Mouse (Mus musculus) midbrain, embryonic 14.5 days (tissue): ENCODE data around the gene Calcb. TPM values are rescaled to one million over a fixed set of nuclear protein-coding genes. Genes with fewer than 3 reads are reported as not detected.

Experiments
- ATAC-seq: fragments of 200-750 bp; cut with Nextera tagmentation; 2 replicates; pipeline ENCODE4 v1.8.0; 2017; ENCODE audit warnings: moderate number of reproducible peaks, moderate library complexity; ENCODE audit not compliant: low FRiP score, low TSS enrichment
- DNase-seq: peaks from one replicate; pipeline ENCODE4 v3.0.0-alpha.2; 2015
- H3K27ac ChIP-seq: fragments of 300-500 bp; sonication (generic); replicated peaks from 2 replicates; pipeline ENCODE4 v1.5.1; 2014; ENCODE audit warnings: mild to moderate bottlenecking, low read depth, low read length, moderate library complexity
- H3K27me3 ChIP-seq: fragments of 300-500 bp; sonication (generic); 2 replicates; pipeline ENCODE4 v1.6.1; 2014; ENCODE audit warnings: low read length, control low read depth, mixed read lengths; ENCODE audit not compliant: control insufficient read depth, insufficient read depth
- H3K36me3 ChIP-seq: fragments of 300-500 bp; sonication (generic); 2 replicates; pipeline ENCODE4 v1.6.1; 2014; ENCODE audit warnings: low read length, control low read depth; ENCODE audit not compliant: control insufficient read depth, insufficient read depth
- H3K4me1 ChIP-seq: fragments of 300-500 bp; sonication (generic); 2 replicates; pipeline ENCODE4 v1.6.1; 2014; ENCODE audit warnings: mild to moderate bottlenecking, antibody characterized with exemption, low read length, control low read depth; ENCODE audit not compliant: control insufficient read depth, insufficient read depth
- H3K4me2 ChIP-seq: fragments of 300-500 bp; sonication (generic); 2 replicates; pipeline ENCODE4 v1.6.1; 2014; ENCODE audit warnings: mild to moderate bottlenecking, low read length, moderate library complexity
- H3K4me3 ChIP-seq: fragments of 300-500 bp; sonication (generic); replicated peaks from 2 replicates; pipeline ENCODE4 v1.5.1; 2014; ENCODE audit warnings: low read depth, low read length
- H3K9ac ChIP-seq: fragments of 300-500 bp; sonication (generic); replicated peaks from 2 replicates; pipeline ENCODE4 v1.6.1; 2014; ENCODE audit warnings: mild to moderate bottlenecking, low read length, moderate library complexity
- H3K9me3 ChIP-seq: fragments of 300-500 bp; sonication (generic); 2 replicates; pipeline ENCODE4 v1.6.1; 2016; ENCODE audit warnings: low read length, control low read depth, mixed read lengths; ENCODE audit not compliant: control insufficient read depth
- WGBS: fragments of 180-500 bp; shearing (Covaris S2); extraction: QIAGEN DNeasy Blood & Tissue Kit; methylation state at CpG from one replicate; pipeline ENCODE4 v1.1.7; 2014; 5-methylcytosine and 5-hydroxymethylcytosine counted together
- polyA plus RNA-seq: library from polyadenylated mRNA; unstranded; fragments of >200 nt; fragmentation: Nextera tagmentation; extraction: Ambion mirVana; gene quantifications from 2 replicates; pipeline ENCODE4 v1.2.1, GENCODE M21; 2014

Gene Calcb
- polyA plus RNA-seq, 1 experiment from 2014 or later: not detected

DNA sequence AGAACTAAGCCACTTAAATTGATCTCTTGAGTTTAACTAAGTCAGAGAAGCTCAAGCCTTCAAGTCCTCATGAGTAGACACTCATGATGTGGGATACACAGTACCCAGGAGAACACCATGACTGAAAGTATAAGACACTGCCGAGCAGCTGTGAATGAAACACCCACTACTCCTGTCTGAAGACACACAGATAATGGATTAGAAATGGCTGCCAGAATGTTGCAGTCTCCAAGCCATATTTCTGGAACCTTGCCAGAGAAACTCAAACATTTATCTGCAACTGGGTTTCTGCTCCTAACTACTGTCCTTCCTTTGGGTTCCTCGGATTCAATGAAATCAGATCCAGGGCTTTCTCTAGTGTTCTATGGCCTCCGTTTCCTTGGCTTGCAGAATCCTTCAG, 48.1 kb downstream of the Calcb start:
- Histone ChIP-seq H3K27ac (no peak overlapping the region), H3K9me3 (no peaks in the 10 kb centered on the region), H3K9ac (no peak overlapping the region), H3K27me3 (no peaks in the 10 kb centered on the region), H3K4me3 (no peak overlapping the region), H3K4me1 (no peaks in the 10 kb centered on the region), H3K4me2 (no peak overlapping the region), H3K36me3 (no peaks in the 10 kb centered on the region)
- ATAC-seq: no peak
- no peak for DNase-seq
- WGBS: 86% methylated on average over 3 of the region's 3 CpGs

DNA sequence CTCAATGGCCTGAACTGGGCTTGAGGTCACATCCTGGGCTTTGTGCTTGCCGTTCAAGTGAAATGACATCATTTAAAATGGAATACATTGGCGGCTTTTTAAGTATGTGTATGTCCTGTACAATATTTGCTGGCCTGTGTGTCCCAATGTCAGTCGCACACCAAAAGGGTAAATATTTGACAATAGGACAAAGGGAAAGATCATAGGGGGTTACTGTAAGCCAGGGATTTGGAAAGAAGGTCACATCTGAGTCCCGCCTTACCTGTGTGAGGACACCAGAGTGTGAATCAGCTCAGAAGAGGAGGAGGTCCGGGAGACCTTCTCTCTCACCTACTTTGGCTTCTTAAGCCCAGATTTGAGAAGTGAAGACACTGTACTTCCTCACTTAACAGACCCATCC, 50.1 kb downstream of the Calcb start:
- DNase-seq: no peak
- H3K27ac ChIP-seq: no peak overlapping the region
- H3K36me3 ChIP-seq: no peaks in the 10 kb centered on the region
- H3K4me2 ChIP-seq: no peak overlapping the region
- H3K9me3 ChIP-seq: no peaks in the 10 kb centered on the region
- no peak overlapping the region for H3K4me3 ChIP-seq
- no peak overlapping the region for H3K9ac ChIP-seq
- 91% methylated on average over 5 of the region's 5 CpGs for WGBS
- H3K27me3 ChIP-seq: no peaks in the 10 kb centered on the region
- no peak for ATAC-seq
- H3K4me1 ChIP-seq: no peaks in the 10 kb centered on the region

DNA sequence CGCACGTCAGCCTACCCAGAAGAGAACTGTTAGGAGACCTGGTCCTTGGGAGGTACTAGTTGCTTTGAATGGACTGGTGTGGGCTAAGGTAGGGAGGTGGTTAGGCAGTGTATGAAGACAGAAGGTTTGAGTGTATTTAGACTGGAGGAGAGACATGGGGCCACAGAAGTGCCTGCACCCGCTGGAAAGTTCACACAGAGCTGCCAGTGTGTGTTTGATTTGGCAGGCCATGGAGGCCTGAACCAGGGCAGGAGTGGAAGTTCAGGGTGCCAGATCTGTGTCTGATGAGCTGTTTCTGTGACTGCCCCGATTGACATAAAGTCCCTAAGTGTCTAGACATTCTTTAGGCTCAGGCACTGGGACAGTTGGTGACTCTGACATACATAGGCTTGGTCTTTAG, 50.6 kb downstream of the Calcb start:
- no peak for ATAC-seq

DNA sequence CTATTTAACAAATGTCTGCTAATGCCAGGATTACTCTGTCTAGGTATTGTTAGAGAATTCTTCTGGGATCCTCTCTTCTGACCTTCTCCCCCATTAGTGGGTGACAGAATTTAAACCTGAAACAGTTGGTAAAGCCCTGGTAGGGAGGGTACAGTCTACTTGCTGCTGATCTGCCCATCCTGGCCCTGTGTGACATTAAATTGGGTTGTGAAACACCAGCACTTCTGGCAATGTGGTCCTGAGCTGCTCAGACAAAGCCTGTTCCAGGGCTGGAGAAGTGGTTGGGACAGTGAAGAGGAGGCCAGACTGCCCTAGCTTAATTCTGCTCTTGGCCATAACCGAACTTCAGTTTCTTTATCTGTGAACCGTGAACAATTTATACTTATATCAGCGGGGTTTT, 52.1 kb downstream of the Calcb start:
- no peak overlapping the region for H3K4me3 ChIP-seq
- no peaks in the 10 kb centered on the region for H3K4me1 ChIP-seq
- 95% methylated on average over 3 of the region's 3 CpGs for WGBS
- ATAC-seq (no peak), DNase-seq (no peak)
- no peaks in the 10 kb centered on the region for H3K27me3 ChIP-seq
- H3K36me3 ChIP-seq: no peaks in the 10 kb centered on the region
- H3K4me2 ChIP-seq: no peak overlapping the region
- no peak overlapping the region for H3K9ac ChIP-seq
- H3K27ac ChIP-seq: no peak overlapping the region
- H3K9me3 ChIP-seq: no peaks in the 10 kb centered on the region

More for the DNA sequence above, 50.6 kb downstream of the Calcb start:
- no peaks in the 10 kb centered on the region for H3K4me1 ChIP-seq
- no peaks in the 10 kb centered on the region for H3K27me3 ChIP-seq
- H3K4me2 ChIP-seq: no peak overlapping the region
- 87% methylated on average over 4 of the region's 4 CpGs for WGBS
- H3K27ac ChIP-seq: no peak overlapping the region
- no peak overlapping the region for H3K4me3 ChIP-seq
- no peaks in the 10 kb centered on the region for H3K9me3 ChIP-seq
- no peaks in the 10 kb centered on the region for H3K36me3 ChIP-seq
- DNase-seq: no peak
- H3K9ac ChIP-seq: no peak overlapping the region

DNA sequence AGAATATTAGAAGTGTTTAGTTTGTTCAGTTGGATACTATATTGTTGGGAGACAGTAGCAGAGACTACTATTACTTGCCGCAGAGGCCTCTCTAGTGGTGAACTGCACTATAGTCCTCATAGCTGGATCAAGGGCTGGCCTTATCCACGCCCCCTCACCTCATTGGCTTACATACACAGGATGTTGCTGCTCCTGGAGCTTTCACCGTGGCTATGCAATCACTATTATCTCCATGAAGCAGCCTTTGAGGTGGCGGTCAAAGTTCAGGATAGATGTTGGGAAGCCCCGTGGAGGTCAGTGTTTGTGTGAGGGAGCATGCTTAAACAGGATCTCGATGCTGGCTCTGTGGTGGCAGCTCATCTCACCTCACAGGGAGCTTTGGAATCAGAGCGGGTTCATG, 53.4 kb downstream of the Calcb start:
- no peak for ATAC-seq
- WGBS: 82% methylated on average over 7 of the region's 7 CpGs
- no peak overlapping the region for H3K9ac ChIP-seq
- no peak for DNase-seq
- H3K9me3 ChIP-seq: no peaks in the 10 kb centered on the region
- no peak overlapping the region for H3K4me2 ChIP-seq
- H3K27ac ChIP-seq: no peak overlapping the region
- H3K36me3 ChIP-seq: no peaks in the 10 kb centered on the region
- H3K4me1 ChIP-seq: no peaks in the 10 kb centered on the region
- no peak overlapping the region for H3K4me3 ChIP-seq
- H3K27me3 ChIP-seq: no peaks in the 10 kb centered on the region

Other genes with a start within 250 kb of the Calcb start
- 1.2 TPM in 2 replicates for gene Cyp2r1, start 155.7 kb upstream of the Calcb start, polyA plus RNA-seq
- gene Calca, start 82.3 kb upstream of the Calcb start, polyA plus RNA-seq: 5.9 and 7.3 TPM in 2 replicates
- 1.3 and 1.7 TPM in 2 replicates for gene Insc, start 25.1 kb downstream of the Calcb start, polyA plus RNA-seq